Mouse (Mus musculus) hindbrain, embryonic 11.5 days (tissue): ENCODE data around the gene Dbt. TPM values are rescaled to one million over a fixed set of nuclear protein-coding genes. Genes with fewer than 3 reads are reported as not detected.

ENCODE experiments used
- ATAC-seq: fragments of 200-750 bp; cut with Nextera tagmentation; 2 replicates; pipeline ENCODE4 v1.8.0; 2017; ENCODE audit warnings: mild to moderate bottlenecking, moderate TSS enrichment, moderate library complexity; ENCODE audit not compliant: low FRiP score
- DNase-seq: peaks from one replicate; pipeline ENCODE4 v3.0.0-alpha.2; 2015; ENCODE audit warnings: low spot score
- H3K27ac ChIP-seq: fragments of 300-500 bp; sonication (generic); 2 replicates; pipeline ENCODE4 v1.5.1; 2014; ENCODE audit warnings: mild to moderate bottlenecking, low read depth, low read length
- H3K27me3 ChIP-seq: fragments of 300-500 bp; sonication (generic); 2 replicates; pipeline ENCODE4 v1.6.1; 2014; ENCODE audit warnings: mild to moderate bottlenecking, low read length, moderate library complexity, mixed read lengths; ENCODE audit not compliant: control insufficient read depth, insufficient read depth
- H3K36me3 ChIP-seq: fragments of 300-500 bp; sonication (generic); 2 replicates; pipeline ENCODE4 v1.6.1; 2014; ENCODE audit warnings: mild to moderate bottlenecking, low read length, moderate library complexity, mixed read lengths; ENCODE audit not compliant: control insufficient read depth, insufficient read depth
- H3K4me1 ChIP-seq: fragments of 300-500 bp; sonication (generic); replicated peaks from 2 replicates; pipeline ENCODE4 v1.6.1; 2014; ENCODE audit warnings: low read length, mixed read lengths; ENCODE audit not compliant: control insufficient read depth, insufficient read depth
- H3K4me2 ChIP-seq: fragments of 300-500 bp; sonication (generic); replicated peaks from 2 replicates; pipeline ENCODE4 v1.6.1; 2014; ENCODE audit warnings: mild to moderate bottlenecking, low read depth, low read length
- H3K4me3 ChIP-seq: fragments of 300-500 bp; sonication (generic); 2 replicates; pipeline ENCODE4 v1.5.1; 2014; ENCODE audit warnings: low read depth, low read length
- H3K9ac ChIP-seq: fragments of 300-500 bp; sonication (generic); 2 replicates; pipeline ENCODE4 v1.6.1; 2014; ENCODE audit warnings: low read depth, low read length
- H3K9me3 ChIP-seq: fragments of 300-500 bp; sonication (generic); 2 replicates; pipeline ENCODE4 v1.6.1; 2016; ENCODE audit warnings: low read length; ENCODE audit not compliant: control insufficient read depth
- WGBS: fragments of 180-500 bp; shearing (Covaris S2); extraction: QIAGEN DNeasy Blood & Tissue Kit; methylation state at CpG from one replicate; pipeline ENCODE4 v1.1.7; 2014; 5-methylcytosine and 5-hydroxymethylcytosine counted together
- polyA plus RNA-seq: library from polyadenylated mRNA; unstranded; fragments of >200 nt; fragmentation: Nextera tagmentation; extraction: Ambion mirVana; gene quantifications from 2 replicates; pipeline ENCODE4 v1.2.1, GENCODE M21; 2014

Gene Dbt
- polyA plus RNA-seq, 1 experiment from 2014 or later, result 13.0 TPM

DNA sequence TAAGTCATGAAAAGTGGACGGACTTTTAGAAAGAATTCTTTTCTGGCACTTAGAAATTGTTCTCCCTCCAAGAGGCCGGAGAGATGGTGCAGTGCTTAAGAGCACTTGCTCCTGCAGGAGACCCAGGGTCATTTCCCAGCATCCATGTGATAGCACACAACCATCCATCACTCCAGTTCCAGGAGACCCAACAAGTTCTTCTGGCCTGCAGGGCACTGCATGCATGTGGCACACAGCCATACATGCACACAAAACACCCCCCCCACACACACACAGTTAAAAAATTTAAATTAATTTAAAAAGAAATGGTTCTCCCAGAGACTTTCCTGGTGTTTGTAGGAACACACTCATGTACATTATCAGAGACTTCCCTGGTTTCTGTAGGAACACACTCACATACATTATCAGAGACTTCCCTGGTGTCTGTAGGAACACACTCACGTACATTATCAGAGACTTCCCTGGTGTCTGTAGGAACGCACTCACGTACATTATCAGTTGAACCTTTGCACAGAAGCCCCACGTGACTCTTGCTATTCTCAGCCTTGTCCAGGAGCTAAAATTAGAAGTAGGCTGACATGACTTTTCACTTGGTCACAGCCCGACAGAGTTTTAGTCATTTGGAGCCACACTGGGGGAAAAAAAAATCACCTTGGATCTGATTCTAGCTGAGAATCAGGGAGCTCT, 49.7 kb downstream of the Dbt start, which contains the start of gene Lrrc39:
Gene Lrrc39, plus strand, starts transcription at position 566 of the 687 bp plus-strand sequence.
- 87% methylated on average over 7 of the region's 7 CpGs for WGBS

DNA sequence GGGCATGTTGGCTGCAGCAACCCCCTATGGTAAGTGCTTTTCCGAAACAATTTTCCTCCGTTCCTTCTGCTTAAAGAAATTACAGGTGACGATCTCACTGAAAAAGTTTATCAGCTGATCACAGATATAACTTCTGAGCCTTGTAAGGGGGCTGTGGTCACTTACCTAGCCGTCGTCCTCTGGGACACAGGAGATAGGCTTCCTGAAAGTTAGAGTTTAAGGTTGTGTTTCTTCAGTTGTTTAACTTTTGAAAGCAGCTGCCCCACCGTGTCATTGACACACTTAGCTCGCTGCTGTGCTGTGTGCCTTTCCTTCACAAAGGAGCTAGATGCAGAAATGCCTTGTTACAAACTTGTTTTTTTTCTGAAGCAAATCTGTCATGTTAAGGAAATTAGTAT, 50.2 kb downstream of the Dbt start:
- WGBS, result 89% methylated on average over 7 of the region's 7 CpGs
- H3K4me2 ChIP-seq, result no peak overlapping the region
- no peaks in the 10 kb centered on the region for H3K27me3 ChIP-seq
- H3K9ac ChIP-seq, result no peak overlapping the region
- DNase-seq, result no peak
- ATAC-seq, result no peak
- no peaks in the 10 kb centered on the region for H3K4me1 ChIP-seq
- H3K9me3 ChIP-seq, result no peaks in the 10 kb centered on the region
- no peaks in the 10 kb centered on the region for H3K36me3 ChIP-seq
- H3K4me3 ChIP-seq, result no peak overlapping the region
- H3K27ac ChIP-seq, result no peak overlapping the region

More for the DNA sequence above, 49.7 kb downstream of the Dbt start, which contains the start of gene Lrrc39:
- Histone ChIP-seq H3K9ac (no peak within 1 kb of the TSS), H3K27ac (no peak within 1 kb of the TSS), H3K27me3 (no peaks in the 10 kb centered on the region), H3K4me1 (no peaks in the 10 kb centered on the region), H3K9me3 (no peaks in the 10 kb centered on the region), H3K4me3 (no peak within 1 kb of the TSS), H3K36me3 (no peaks in the 10 kb centered on the region), H3K4me2 (no peak within 1 kb of the TSS)
- ATAC-seq (no peak), DNase-seq (no peak)

DNA sequence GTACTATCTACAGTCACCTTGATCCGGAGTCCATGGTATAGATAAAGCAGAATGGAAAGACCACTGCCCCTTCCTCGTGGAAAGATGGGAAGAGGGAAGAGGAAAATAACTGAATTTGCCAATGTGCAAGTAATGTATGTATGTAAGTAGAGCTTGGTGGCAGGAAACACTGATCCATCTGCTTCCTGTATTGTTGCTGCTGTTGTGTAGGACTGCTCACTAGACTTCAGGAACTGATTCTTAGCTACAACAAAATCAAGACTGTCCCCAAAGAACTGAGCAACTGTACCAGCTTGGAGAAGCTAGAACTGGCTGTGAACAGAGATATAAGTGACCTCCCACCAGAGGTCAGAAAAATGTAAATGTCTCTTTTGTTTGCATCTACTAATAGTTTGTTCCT, 57.8 kb downstream of the Dbt start:
- Histone ChIP-seq H3K9ac (no peak overlapping the region), H3K36me3 (no peaks in the 10 kb centered on the region), H3K4me3 (no peak overlapping the region), H3K9me3 (no peaks in the 10 kb centered on the region), H3K4me1 (no peaks in the 10 kb centered on the region), H3K27me3 (no peaks in the 10 kb centered on the region), H3K27ac (no peak overlapping the region), H3K4me2 (no peak overlapping the region)
- WGBS, result 84% methylated on average over 2 of the region's 2 CpGs
- DNase-seq, result no peak
- no peak for ATAC-seq

DNA sequence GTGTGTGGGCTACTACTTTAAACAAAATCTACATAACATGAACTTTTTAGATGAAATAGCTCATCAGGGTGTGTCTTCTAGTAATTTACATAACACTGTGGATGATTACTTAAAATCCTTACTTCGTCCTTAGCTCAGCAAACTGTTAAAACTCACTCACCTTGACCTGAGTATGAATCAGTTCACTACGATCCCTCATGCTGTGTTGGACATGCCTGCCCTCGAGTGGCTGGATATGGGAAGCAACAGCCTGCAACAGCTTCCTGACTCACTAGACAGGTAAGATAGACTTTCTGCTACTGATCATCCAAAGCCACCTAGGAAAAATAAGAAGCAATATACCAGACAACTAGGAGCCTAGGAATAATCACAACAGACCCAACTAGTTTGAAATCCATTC, 64.4 kb downstream of the Dbt start:
- no peaks in the 10 kb centered on the region for H3K4me1 ChIP-seq
- H3K36me3 ChIP-seq, result no peaks in the 10 kb centered on the region; the same call in 1 of the 2 replicates
- DNase-seq, result no peak
- WGBS, result 80% methylated on average over 3 of the region's 3 CpGs
- H3K4me3 ChIP-seq, result no peak overlapping the region
- no peak overlapping the region for H3K4me2 ChIP-seq
- no peak overlapping the region for H3K9ac ChIP-seq
- H3K27me3 ChIP-seq, result no peaks in the 10 kb centered on the region
- ATAC-seq, result no peak
- H3K9me3 ChIP-seq, result no peaks in the 10 kb centered on the region
- no peak overlapping the region for H3K27ac ChIP-seq

DNA sequence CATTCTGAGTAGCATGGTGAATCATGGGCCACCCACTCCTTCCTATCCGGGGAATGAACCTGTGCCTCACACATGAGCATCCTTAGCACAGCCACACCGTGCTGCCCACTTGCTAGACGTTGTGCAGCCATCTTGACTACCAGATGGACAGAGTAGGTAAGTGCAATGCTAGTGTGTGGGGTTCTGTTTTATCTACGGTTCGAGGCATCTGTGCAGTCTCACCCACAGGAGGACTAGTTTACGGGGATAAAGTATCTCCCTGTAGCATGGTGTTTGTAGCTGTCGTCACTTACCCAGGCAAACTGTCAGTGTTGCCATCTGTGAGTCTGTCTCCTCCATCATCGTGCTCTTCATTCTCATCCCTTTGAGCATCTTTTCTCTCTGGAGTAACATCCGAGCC, 69.3 kb downstream of the Dbt start:
- DNase-seq, result no peak
- H3K27me3 ChIP-seq, result no peaks in the 10 kb centered on the region
- no peaks in the 10 kb centered on the region for H3K9me3 ChIP-seq
- 98% methylated on average over 9 of the region's 9 CpGs for WGBS
- H3K4me1 ChIP-seq, result no peaks in the 10 kb centered on the region
- no peak overlapping the region for H3K4me3 ChIP-seq
- H3K27ac ChIP-seq, result no peak overlapping the region
- H3K36me3 ChIP-seq, result peaks cover 10% of the 10 kb centered on the region; the same call in 1 of the 2 replicates
- no peak overlapping the region for H3K4me2 ChIP-seq
- no peak overlapping the region for H3K9ac ChIP-seq
- ATAC-seq, result no peak

DNA sequence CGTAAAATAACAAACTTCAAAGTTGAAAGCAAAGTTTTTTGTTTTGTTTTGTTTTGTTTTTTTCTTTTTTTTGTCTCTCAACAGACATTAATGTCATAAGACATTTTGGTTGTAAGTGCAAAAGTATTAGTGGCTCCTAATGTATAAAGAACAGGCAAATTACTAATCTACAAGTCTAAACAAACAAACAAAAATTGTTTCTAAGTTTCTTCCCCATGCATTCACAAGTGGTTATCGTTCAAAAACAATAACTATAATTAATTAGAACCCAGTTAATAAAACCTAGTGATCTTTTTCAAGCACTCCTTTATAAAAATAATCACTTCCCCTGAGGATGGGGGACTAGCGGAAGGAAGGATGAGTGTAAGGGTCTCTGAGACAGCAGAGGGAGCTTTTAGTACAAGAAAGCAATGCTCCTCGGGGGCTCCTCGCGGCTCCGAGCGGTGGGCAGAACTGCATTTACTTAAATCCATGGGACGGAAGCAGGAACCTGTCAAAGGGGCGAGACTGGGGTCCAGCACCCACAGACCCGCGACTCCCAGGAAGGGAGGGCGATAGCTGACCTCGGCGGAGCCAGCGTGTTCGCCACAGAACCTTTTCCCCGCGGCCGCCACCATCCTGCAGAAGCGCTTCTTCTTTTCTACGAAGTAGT, 81.3 kb downstream of the Dbt start:
- Histone ChIP-seq H3K9ac (peak overlapping the region; percentile 73), H3K27ac (peak overlapping the region; percentile 67; the same call in 1 of the 2 replicates), H3K27me3 (no peaks in the 10 kb centered on the region), H3K4me3 (peak overlapping the region; percentile 76), H3K4me2 (peak overlapping the region; percentile 32), H3K9me3 (no peaks in the 10 kb centered on the region), H3K4me1 (no peaks in the 10 kb centered on the region), H3K36me3 (peaks cover 3% of the 10 kb centered on the region; the same call in 1 of the 2 replicates)
- DNase-seq (no peak), ATAC-seq (peak; percentile 77)
- WGBS, result 2% methylated on average over 22 of the region's 22 CpGs

DNA sequence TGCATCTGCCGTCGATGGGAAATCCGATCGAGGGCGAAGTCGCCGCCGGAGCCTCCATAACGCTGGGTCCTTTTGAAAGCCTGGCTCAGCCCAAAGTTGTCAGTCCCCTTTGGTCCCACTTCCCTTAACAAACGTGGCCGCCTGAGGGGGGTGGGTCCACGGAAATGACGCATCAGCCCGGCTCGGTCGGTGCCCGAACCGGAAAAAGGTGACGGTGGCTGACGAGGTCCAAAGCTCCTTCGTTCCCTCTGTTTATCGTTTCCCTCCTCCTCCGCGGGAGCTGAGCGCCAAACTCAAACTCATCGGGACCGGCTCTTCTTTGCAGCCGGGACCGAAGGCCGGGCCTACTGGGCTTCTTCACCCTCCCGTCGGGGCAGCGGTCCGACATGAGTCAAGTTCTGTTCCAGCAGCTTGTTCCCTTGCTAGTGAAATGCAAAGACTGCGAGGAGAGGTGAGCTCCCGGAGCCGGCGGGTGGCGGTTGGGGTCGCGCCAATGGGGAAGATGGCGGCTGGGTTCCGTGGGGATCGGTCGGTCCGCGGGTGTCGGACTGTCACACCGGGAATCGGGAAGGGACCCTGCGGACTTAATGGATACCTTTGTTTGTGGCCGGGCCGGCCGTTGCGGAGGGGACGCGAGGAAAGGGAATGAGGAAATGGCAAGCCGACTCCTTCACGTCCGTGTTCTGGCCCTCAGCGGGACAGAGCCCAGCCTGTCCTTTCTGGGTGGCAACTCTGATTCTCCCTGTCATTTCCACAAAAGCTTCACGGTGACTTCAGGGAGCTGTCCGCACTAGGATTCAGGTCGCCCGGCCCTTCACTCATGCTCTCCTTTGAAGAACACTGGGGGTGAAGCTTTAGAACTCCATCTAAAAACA, 82.1 kb downstream of the Dbt start, which contains the start of gene Sass6:
Gene Sass6, plus strand, starts transcription at position 255 of the 875 bp plus-strand sequence.
- peak within 1 kb of the TSS; percentile 67; the same call in 1 of the 2 replicates for H3K27ac ChIP-seq
- H3K9me3 ChIP-seq, result no peaks in the 10 kb centered on the region
- H3K27me3 ChIP-seq, result no peaks in the 10 kb centered on the region
- ATAC-seq (peak; percentile 98), DNase-seq (peak; percentile 98)
- peak within 1 kb of the TSS; percentile 76 for H3K4me3 ChIP-seq
- no peaks in the 10 kb centered on the region for H3K36me3 ChIP-seq
- no peaks in the 10 kb centered on the region for H3K4me1 ChIP-seq
- under 1% methylated on average over 63 of the region's 65 CpGs for WGBS
- peak within 1 kb of the TSS; percentile 52 for H3K4me2 ChIP-seq
- peak within 1 kb of the TSS; percentile 82 for H3K9ac ChIP-seq

DNA sequence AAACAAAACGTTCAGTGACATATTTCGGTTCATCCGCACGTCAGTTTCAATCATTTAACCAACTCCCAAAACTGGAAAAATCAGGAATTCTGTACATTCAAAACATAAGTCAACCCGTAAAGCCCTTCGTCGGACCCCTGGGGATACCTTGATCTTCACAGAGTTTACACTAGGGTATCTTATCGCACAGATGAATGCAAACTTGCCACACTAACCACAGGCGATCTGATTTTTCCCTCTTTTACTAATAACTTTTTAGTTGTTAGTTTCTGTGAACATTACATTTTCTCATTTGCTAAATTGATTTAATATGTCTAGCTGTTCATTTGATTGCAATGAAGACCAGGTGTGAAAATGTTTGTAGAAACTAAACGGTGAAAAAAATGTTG, 82.7 kb downstream of the Dbt start:
- Histone ChIP-seq H3K27ac (no peak overlapping the region), H3K4me1 (no peaks in the 10 kb centered on the region), H3K9ac (peak overlapping the region; percentile 82), H3K4me2 (peak overlapping the region; percentile 52), H3K36me3 (no peaks in the 10 kb centered on the region), H3K9me3 (no peaks in the 10 kb centered on the region), H3K4me3 (peak overlapping the region; percentile 76), H3K27me3 (no peaks in the 10 kb centered on the region)
- 11% methylated on average over 10 of the region's 10 CpGs for WGBS
- DNase-seq (no peak), ATAC-seq (no peak)
